Mouse (Mus musculus): ENCODE data around the gene Gm21477.
"Not testable (repeated sequence)": the region's sequence is repeated elsewhere in the genome, so short reads cannot be mapped to it uniquely, and the experiment has no call there.

Gm21477 gene

GRCm38 (mm10) chrY:87116521-87116920 is at the start of gene Gm21477:
Gene Gm21477, plus strand, starts transcription at chrY:87116821.
- not testable (repeated sequence) for DNase-seq (ENCODE audit: low spot score in 2 of 2)

Data from urinary bladder, postnatal 36 days (tissue).